Mouse (Mus musculus) cortical plate, adult 2 months (tissue): ENCODE data around the gene Rora.

ENCODE experiments used
- CTCF ChIP-seq: fragments of 200-500 bp; IDR thresholded peaks from 2 replicates; pipeline ENCODE4 v1.5.1; 2011; ENCODE audit warnings: mild to moderate bottlenecking, control low read depth, low read length; ENCODE audit not compliant: insufficient read depth; ENCODE audit errors: extremely low read depth
- POLR2A ChIP-seq: fragments of 200-500 bp; IDR thresholded peaks from 2 replicates; pipeline ENCODE4 v1.6.1; 2011; ENCODE audit warnings: mild to moderate bottlenecking, low read length, control low read depth; ENCODE audit not compliant: insufficient read depth; ENCODE audit errors: extremely low read depth

- no peak for TF ChIP-seq CTCF
- no peak for TF ChIP-seq POLR2A
Measured at GRCm38 (mm10) chr9:69292776-69293687, 639.4 kb downstream of the Rora start.
